Mouse (Mus musculus) heart, embryonic 14.5 days (tissue): ENCODE data around the gene Daxx. TPM values are rescaled to one million over a fixed set of nuclear protein-coding genes. Genes with fewer than 3 reads are reported as not detected.
"Not testable (repeated sequence)": the region's sequence is repeated elsewhere in the genome, so short reads cannot be mapped to it uniquely, and the experiment has no call there.

Experiments
- ATAC-seq: fragments of 200-750 bp; cut with Nextera tagmentation; 2 replicates; pipeline ENCODE4 v1.8.0; 2017; ENCODE audit warnings: low read depth, moderate TSS enrichment; ENCODE audit not compliant: insufficient number of reproducible peaks, insufficient read depth, low FRiP score
- H3K27ac ChIP-seq, 2 experiments: fragments of 200-500 bp in 1 of 2; fragments of 300-500 bp in 1 of 2; sonication (generic) in 1 of 2; replicated peaks in 1 of 2; 2 replicates each; pipeline ENCODE4 v1.5.1; 2012 to 2014; ENCODE audit warnings: low read depth in 2 of 2, low read length in 2 of 2, control low read depth in 1 of 2, mild to moderate bottlenecking in 1 of 2, mixed read lengths in 1 of 2; ENCODE audit not compliant: control insufficient read depth in 1 of 2, insufficient read depth in 1 of 2
- H3K27me3 ChIP-seq: fragments of 300-500 bp; sonication (generic); 2 replicates; pipeline ENCODE4 v1.6.1; 2014; ENCODE audit warnings: mild to moderate bottlenecking, low read length, control low read depth; ENCODE audit not compliant: control insufficient read depth, insufficient read depth
- H3K36me3 ChIP-seq: fragments of 300-500 bp; sonication (generic); 2 replicates; pipeline ENCODE4 v1.6.1; 2014; ENCODE audit warnings: mild to moderate bottlenecking, control low read depth, low read length, mixed read lengths; ENCODE audit not compliant: control insufficient read depth, insufficient read depth
- H3K4me1 ChIP-seq, 2 experiments: fragments of 200-500 bp in 1 of 2; fragments of 300-500 bp in 1 of 2; sonication (generic) in 1 of 2; 2 replicates each; pipeline ENCODE4 v1.6.1; 2012 to 2014; ENCODE audit warnings: low read length in 2 of 2, control low read depth in 1 of 2, mixed read lengths in 1 of 2; ENCODE audit not compliant: control insufficient read depth in 2 of 2, insufficient read depth in 2 of 2
- H3K4me2 ChIP-seq: fragments of 300-500 bp; sonication (generic); 2 replicates; pipeline ENCODE4 v1.6.1; 2014; ENCODE audit warnings: mild to moderate bottlenecking, low read length
- H3K4me3 ChIP-seq, 2 experiments: fragments of 200-500 bp in 1 of 2; fragments of 300-500 bp in 1 of 2; sonication (generic) in 1 of 2; 2 replicates each; pipeline ENCODE4 v1.5.1; 2012 to 2014; ENCODE audit warnings: low read length in 2 of 2, mild to moderate bottlenecking in 2 of 2, control low read depth in 1 of 2, low read depth in 1 of 2, moderate library complexity in 1 of 2; ENCODE audit not compliant: control insufficient read depth in 1 of 2, insufficient read depth in 1 of 2
- H3K9ac ChIP-seq: fragments of 300-500 bp; sonication (generic); 2 replicates; pipeline ENCODE4 v1.6.1; 2014; ENCODE audit warnings: mild to moderate bottlenecking, low read length
- H3K9me3 ChIP-seq: fragments of 300-500 bp; sonication (generic); 2 replicates; pipeline ENCODE4 v1.6.1; 2016; ENCODE audit warnings: low read length, control low read depth; ENCODE audit not compliant: control insufficient read depth
- WGBS: fragments of 180-500 bp; shearing (Covaris S2); extraction: QIAGEN DNeasy Blood & Tissue Kit; methylation state at CpG from one replicate; pipeline ENCODE4 v1.1.7; 2014; 5-methylcytosine and 5-hydroxymethylcytosine counted together
- polyA plus RNA-seq: library from polyadenylated mRNA; unstranded; fragments of >200 nt; fragmentation: Nextera tagmentation; extraction: Ambion mirVana; gene quantifications from 2 replicates; pipeline ENCODE4 v1.2.1, GENCODE M21; 2014

Gene Daxx
- polyA plus RNA-seq, 1 experiment from 2014 or later: 27.2 TPM

- Histone ChIP-seq H3K4me3 (peak within 1 kb of the TSS; percentile 56 to 68), H3K4me2 (peak within 1 kb of the TSS; percentile 97), H3K9ac (peak within 1 kb of the TSS; percentile 78), H3K9me3 (no peaks in the 10 kb centered on the region), H3K27me3 (no peaks in the 10 kb centered on the region), H3K27ac (peak within 1 kb of the TSS; percentile 85 to 87), H3K36me3 (peaks cover 58% of the 10 kb centered on the region), H3K4me1 (peaks cover 21 to 45% of the 10 kb centered on the region in 2 experiments)
- WGBS: under 1% methylated on average over 45 of the region's 45 CpGs
- ATAC-seq: peak; percentile 45
Observed at GRCm38 (mm10) chr17:33951021-33951946, 42.1 kb downstream of the Daxx start, which contains the start of gene B3galt4. TSS of gene B3galt4 (minus strand) at chr17:33951488.

GRCm38 (mm10) chr17:33952015-33952414 lies 42.8 kb downstream of the Daxx start:
- not testable (repeated sequence) for H3K27me3 ChIP-seq, ATAC-seq, H3K9me3 ChIP-seq, H3K27ac ChIP-seq
- Histone ChIP-seq H3K4me1 (peaks cover 21 to 50% of the 10 kb centered on the region in 2 experiments), H3K9ac (peak overlapping the region; percentile 78), H3K36me3 (peaks cover 57% of the 10 kb centered on the region), H3K4me3 (peak overlapping the region in 1 of 2 experiments; percentile 56; a peak in 1 of 4 replicates), H3K4me2 (peak overlapping the region; percentile 97)
- 74% methylated on average over 13 of the region's 13 CpGs for WGBS

- Histone ChIP-seq H3K9me3 (no peaks in the 10 kb centered on the region), H3K27me3 (no peaks in the 10 kb centered on the region), H3K4me1 (peaks cover 21 to 50% of the 10 kb centered on the region in 2 experiments), H3K9ac (peak overlapping the region; percentile 99), H3K4me3 (no peak overlapping the region), H3K36me3 (peaks cover 55% of the 10 kb centered on the region), H3K4me2 (no peak overlapping the region), H3K27ac (no peak overlapping the region)
- WGBS: 82% methylated on average over 4 of the region's 4 CpGs
- ATAC-seq: no peak
Observed at GRCm38 (mm10) chr17:33952879-33953278, 43.7 kb downstream of the Daxx start.

- Histone ChIP-seq H3K27ac (no peak overlapping the region), H3K4me2 (0 out of 2 replicates have a peak overlapping the region, but pooled peaks have one; percentile 80), H3K4me3 (no peak overlapping the region), H3K27me3 (no peaks in the 10 kb centered on the region), H3K9ac (peak overlapping the region; percentile 99), H3K4me1 (peaks cover 21 to 50% of the 10 kb centered on the region in 2 experiments), H3K36me3 (peaks cover 55% of the 10 kb centered on the region), H3K9me3 (no peaks in the 10 kb centered on the region)
- ATAC-seq: no peak
- WGBS: 87% methylated on average over 3 of the region's 3 CpGs
Observed at GRCm38 (mm10) chr17:33953310-33953709, 44.1 kb downstream of the Daxx start.

GRCm38 (mm10) chr17:33953961-33954565 lies 44.8 kb downstream of the Daxx start:
- WGBS: 45% methylated on average over 5 of the region's 5 CpGs
- peak overlapping the region; percentile 61 to 90 for H3K4me3 ChIP-seq
- H3K27ac ChIP-seq: 0 out of 4 replicates have a peak overlapping the region, but pooled peaks of 1 of the 2 experiments have one; percentile 89
- H3K4me2 ChIP-seq: peak overlapping the region; percentile 80
- H3K9me3 ChIP-seq: no peaks in the 10 kb centered on the region
- peaks cover 58% of the 10 kb centered on the region for H3K36me3 ChIP-seq
- H3K4me1 ChIP-seq: peaks cover 21 to 50% of the 10 kb centered on the region in 2 experiments
- H3K27me3 ChIP-seq: no peaks in the 10 kb centered on the region
- ATAC-seq: no peak
- peak overlapping the region; percentile 99 for H3K9ac ChIP-seq

GRCm38 (mm10) chr17:33954646-33955554 lies 45.7 kb downstream of the Daxx start:
- H3K9ac ChIP-seq: peak overlapping the region; percentile 99
- under 1% methylated on average over 33 of the region's 33 CpGs for WGBS
- H3K27ac ChIP-seq: peak overlapping the region; percentile 81 to 89
- H3K9me3 ChIP-seq: no peaks in the 10 kb centered on the region
- peaks cover 58% of the 10 kb centered on the region for H3K36me3 ChIP-seq
- ATAC-seq: peak; percentile 12; the same call in 1 of the 2 replicates
- peaks cover 19 to 50% of the 10 kb centered on the region in 2 experiments for H3K4me1 ChIP-seq
- H3K27me3 ChIP-seq: no peaks in the 10 kb centered on the region
- H3K4me3 ChIP-seq: peak overlapping the region; percentile 61 to 90
- H3K4me2 ChIP-seq: peak overlapping the region; percentile 80
